8 mouse cellular contexts compared by ENCODE assay signal in genomic region chr11:101190913-101191907, GRCm38 (mm10). TPM values are rescaled to one million over a fixed set of nuclear protein-coding genes. Genes with fewer than 3 reads are reported as not detected.
A peak's percentile ranks its signal among the peaks of the same experiment; 100 is the strongest.
DNase-seq lines count a peak whose midpoint lies in the region; ATAC-seq and TF ChIP-seq lines count a peak whose summit lies in the region.
"Had no signal": no experiment of that assay in that cellular context is flagged by ENCODE, and none has a peak within 500 bp of the region (broad histone marks: within the 10 kb centered on the region; RNA-seq: fewer than 3 reads in every experiment).

No protein-coding gene starts in this region.

- peaks cover 12% of the 10 kb centered on the region for H3K36me3 ChIP-seq in lung, embryonic 14.5 days (ENCODE audit: insufficient read depth)
- H3K36me3 ChIP-seq in hindbrain, embryonic 15.5 days, result peaks cover 27% of the 10 kb centered on the region
- H3K36me3 ChIP-seq in neural tube, embryonic 13.5 days, result peaks cover 35% of the 10 kb centered on the region

- no peak for TF ChIP-seq CTCF in lung, embryonic 14.5 days (IDR thresholded peaks at IDR 0.05; ENCODE audit: low read depth)

- H3K4me1 ChIP-seq in lung, embryonic 14.5 days (ENCODE audit: insufficient read depth), result peaks cover 21% of the 10 kb centered on the region
- H3K4me1 ChIP-seq in hindbrain, embryonic 15.5 days (replicated peaks), result peaks cover 22% of the 10 kb centered on the region
- peaks cover 35% of the 10 kb centered on the region for H3K4me1 ChIP-seq in neural tube, embryonic 13.5 days (replicated peaks)

- 41% methylated on average over 17 of the region's 17 CpGs for WGBS in lung, embryonic 14.5 days
- WGBS in hindbrain, embryonic 15.5 days, result 47% methylated on average over 17 of the region's 17 CpGs
- 39% methylated on average over 17 of the region's 17 CpGs for WGBS in neural tube, embryonic 13.5 days

- H3K4me3 ChIP-seq in lung, embryonic 14.5 days (ENCODE audit: low read depth, low read length), result no peak overlapping the region
- no peak overlapping the region for H3K4me3 ChIP-seq in hindbrain, embryonic 15.5 days
- H3K4me3 ChIP-seq in neural tube, embryonic 13.5 days, result no peak overlapping the region

- H3K9ac ChIP-seq in lung, embryonic 14.5 days, result no peak overlapping the region
- no peak overlapping the region for H3K9ac ChIP-seq in hindbrain, embryonic 15.5 days
- H3K9ac ChIP-seq in neural tube, embryonic 13.5 days, result no peak overlapping the region

- no peak for ATAC-seq in lung, embryonic 14.5 days (ENCODE audit: insufficient read depth)
- ATAC-seq in hindbrain, embryonic 15.5 days (ENCODE audit: low FRiP score, low read depth), result no peak
- no peak for ATAC-seq in neural tube, embryonic 13.5 days (ENCODE audit: low read depth)
- no peak for ATAC-seq in monocyte, adult 5-6 weeks (replicated peaks; ENCODE audit: insufficient number of reproducible peaks, low FRiP score, low TSS enrichment, poor library complexity, severe bottlenecking)

- no peaks in the 10 kb centered on the region for H3K27me3 ChIP-seq in lung, embryonic 14.5 days (ENCODE audit: insufficient read depth, low read length)
- H3K27me3 ChIP-seq in hindbrain, embryonic 15.5 days, result no peaks in the 10 kb centered on the region
- H3K27me3 ChIP-seq in neural tube, embryonic 13.5 days, result no peaks in the 10 kb centered on the region

- peak overlapping the region; percentile 94 for H3K27ac ChIP-seq in lung, embryonic 14.5 days (ENCODE audit: low read depth)
- H3K27ac ChIP-seq in hindbrain, embryonic 15.5 days (replicated peaks), result peak overlapping the region; percentile 75
- peak overlapping the region; percentile 84 for H3K27ac ChIP-seq in neural tube, embryonic 13.5 days (replicated peaks)

- DNase-seq in lung, embryonic 14.5 days, result peak; percentile 65
- DNase-seq in lung, postnatal 14 days, result no peak
- peak; percentile 49 to 51 for DNase-seq in cerebellum, postnatal 36 days
- no peak for DNase-seq in ovary, adult 18-20 months (ENCODE audit: low spot score)
- DNase-seq: spleen, adult 18-20 months had no signal

- H3K9me3 ChIP-seq in lung, embryonic 14.5 days (ENCODE audit: low read depth, low read length), result no peaks in the 10 kb centered on the region
- H3K9me3 ChIP-seq in hindbrain, embryonic 15.5 days, result no peaks in the 10 kb centered on the region
- H3K9me3 ChIP-seq in neural tube, embryonic 13.5 days, result no peaks in the 10 kb centered on the region

- no peak overlapping the region for H3K4me2 ChIP-seq in lung, embryonic 14.5 days
- H3K4me2 ChIP-seq in hindbrain, embryonic 15.5 days, result no peak overlapping the region
- no peak overlapping the region for H3K4me2 ChIP-seq in neural tube, embryonic 13.5 days

RNA-seq across cellular contexts. Expression of gene Ccr10, which starts 16.0 kb away (rescaled TPM):
- polyA plus RNA-seq in lung, embryonic 14.5 days (2014; fragmentation: Nextera tagmentation; extraction: Ambion mirVana), result 0.11 TPM in 1 of 2 replicates, not detected in the other
- 0.63 and 0.70 TPM in 2 replicates for polyA plus RNA-seq in hindbrain, embryonic 15.5 days (2015; fragmentation: Nextera tagmentation; extraction: Ambion mirVana)
- 0.40 and 0.91 TPM in 2 replicates for polyA plus RNA-seq in neural tube, embryonic 13.5 days (2015; fragmentation: Nextera tagmentation; extraction: Ambion mirVana)
- 0.38 TPM in 1 of 3 replicates, not detected in the others for total RNA-seq in monocyte, adult 5-6 weeks (2017)

RNA-seq across cellular contexts. Expression of gene Plekhh3, which starts 20.1 kb away (rescaled TPM):
- polyA plus RNA-seq in lung, embryonic 14.5 days (2014; fragmentation: Nextera tagmentation; extraction: Ambion mirVana), result 15.9 and 18.0 TPM in 2 replicates
- polyA plus RNA-seq in hindbrain, embryonic 15.5 days (2015; fragmentation: Nextera tagmentation; extraction: Ambion mirVana), result 9.5 and 11.8 TPM in 2 replicates
- 10.3 and 13.0 TPM in 2 replicates for polyA plus RNA-seq in neural tube, embryonic 13.5 days (2015; fragmentation: Nextera tagmentation; extraction: Ambion mirVana)
- 2.2 to 6.3 TPM (median 4.0 TPM) in 3 replicates for total RNA-seq in monocyte, adult 5-6 weeks (2017)

RNA-seq across cellular contexts. Expression of gene Cntnap1, which starts 20.9 kb away (rescaled TPM):
- polyA plus RNA-seq in lung, embryonic 14.5 days (2014; fragmentation: Nextera tagmentation; extraction: Ambion mirVana), result 0.84 and 1.0 TPM in 2 replicates
- 7.5 and 8.0 TPM in 2 replicates for polyA plus RNA-seq in hindbrain, embryonic 15.5 days (2015; fragmentation: Nextera tagmentation; extraction: Ambion mirVana)
- 4.6 and 5.1 TPM in 2 replicates for polyA plus RNA-seq in neural tube, embryonic 13.5 days (2015; fragmentation: Nextera tagmentation; extraction: Ambion mirVana)
- 0.21 to 0.95 TPM (median 0.68 TPM) in 3 replicates for total RNA-seq in monocyte, adult 5-6 weeks (2017)

RNA-seq across cellular contexts. Expression of gene Ezh1, which starts 35.1 kb away (rescaled TPM):
- polyA plus RNA-seq in lung, embryonic 14.5 days (2014; fragmentation: Nextera tagmentation; extraction: Ambion mirVana), result 17.4 and 18.9 TPM in 2 replicates
- polyA plus RNA-seq in hindbrain, embryonic 15.5 days (2015; fragmentation: Nextera tagmentation; extraction: Ambion mirVana), result 26.5 and 27.4 TPM in 2 replicates
- 15.4 and 17.9 TPM in 2 replicates for polyA plus RNA-seq in neural tube, embryonic 13.5 days (2015; fragmentation: Nextera tagmentation; extraction: Ambion mirVana)
- total RNA-seq in monocyte, adult 5-6 weeks (2017), result 30.2 to 66.9 TPM (median 42.6 TPM) in 3 replicates

RNA-seq across cellular contexts. Expression of gene Tubg2, which starts 35.5 kb away (rescaled TPM):
- 2.7 and 4.1 TPM in 2 replicates for polyA plus RNA-seq in lung, embryonic 14.5 days (2014; fragmentation: Nextera tagmentation; extraction: Ambion mirVana)
- 48.0 and 53.1 TPM in 2 replicates for polyA plus RNA-seq in hindbrain, embryonic 15.5 days (2015; fragmentation: Nextera tagmentation; extraction: Ambion mirVana)
- polyA plus RNA-seq in neural tube, embryonic 13.5 days (2015; fragmentation: Nextera tagmentation; extraction: Ambion mirVana), result 35.5 and 38.9 TPM in 2 replicates
- not detected in 3 replicates for total RNA-seq in monocyte, adult 5-6 weeks (2017)

Comparison
In these comparisons a context has a peak if more than half of its experiments do, and no peak if none do; other contexts are left out.
1. DNase-seq: peak in lung, embryonic 14.5 days (single experiment) and cerebellum, postnatal 36 days (2 of 2); none in lung, postnatal 14 days (single experiment) and ovary, adult 18-20 months (single experiment).
2. Peak in every context shown above with its lines, with median percentiles within 50 percentile points of each other: H3K27ac ChIP-seq.